Mouse (Mus musculus): ENCODE results near the gene Abcc9.

The Abcc9 gene

GRCm38 (mm10) chr6:142542800-142543175, 159.3 kb downstream of the Abcc9 start:
- DNase-seq = no peak

GRCm38 (mm10) chr6:142542082-142542799, 159.9 kb downstream of the Abcc9 start:
- no peak for DNase-seq

GRCm38 (mm10) chr6:142540561-142541160, 161.5 kb downstream of the Abcc9 start:
- no peak for DNase-seq

GRCm38 (mm10) chr6:142540131-142540530, 162.0 kb downstream of the Abcc9 start:
- peak; percentile 22 for DNase-seq

GRCm38 (mm10) chr6:142538503-142538902, 163.6 kb downstream of the Abcc9 start:
- peak; percentile 85 for DNase-seq
